Mouse (Mus musculus): Measurements from ENCODE around the gene Trafd1. TPM values are rescaled to one million over a fixed set of nuclear protein-coding genes. Genes with fewer than 3 reads are reported as not detected.
"Not testable (repeated sequence)": the region's sequence is repeated elsewhere in the genome, so short reads cannot be mapped to it uniquely, and the experiment has no call there.

Trafd1 gene
- polyA plus RNA-seq, 1 experiment from 2014 or later, result 64.5 TPM

DNA sequence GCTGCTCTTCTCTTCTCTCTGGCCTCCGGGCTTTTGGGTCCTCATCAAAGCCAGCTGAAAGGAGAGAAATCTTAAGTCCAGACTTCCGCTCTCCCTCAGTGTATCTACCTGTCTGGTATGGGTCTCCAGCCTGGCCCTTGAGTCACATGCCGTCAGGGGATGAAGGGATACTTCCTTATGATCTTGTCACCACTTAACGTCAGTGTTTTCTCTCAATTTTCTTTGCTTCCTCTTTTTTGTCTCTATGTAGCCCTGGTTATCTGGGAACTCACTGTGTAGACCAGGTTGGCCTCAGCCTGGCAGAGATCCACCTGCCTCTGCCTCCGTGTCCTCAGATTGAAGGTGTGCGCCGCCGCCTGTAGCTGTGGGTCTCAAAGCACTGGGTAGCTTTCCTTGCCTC lies 41.4 kb downstream of the Trafd1 start:
- Histone ChIP-seq H3K4me2 (no peak overlapping the region), H3K4me1 (replicated peaks) (no peaks in the 10 kb centered on the region), H3K9me3 (replicated peaks) (no peaks in the 10 kb centered on the region), H3K9ac (no peak overlapping the region), H3K36me3 (peaks cover 69% of the 10 kb centered on the region), H3K4me3 (no peak overlapping the region), H3K27me3 (no peaks in the 10 kb centered on the region), H3K27ac (no peak overlapping the region)
- WGBS, result 91% methylated on average over 8 of the region's 8 CpGs
- ATAC-seq (replicated peaks; ENCODE audit: insufficient number of reproducible peaks, insufficient read depth, low FRiP score, low read depth), result no peak

DNA sequence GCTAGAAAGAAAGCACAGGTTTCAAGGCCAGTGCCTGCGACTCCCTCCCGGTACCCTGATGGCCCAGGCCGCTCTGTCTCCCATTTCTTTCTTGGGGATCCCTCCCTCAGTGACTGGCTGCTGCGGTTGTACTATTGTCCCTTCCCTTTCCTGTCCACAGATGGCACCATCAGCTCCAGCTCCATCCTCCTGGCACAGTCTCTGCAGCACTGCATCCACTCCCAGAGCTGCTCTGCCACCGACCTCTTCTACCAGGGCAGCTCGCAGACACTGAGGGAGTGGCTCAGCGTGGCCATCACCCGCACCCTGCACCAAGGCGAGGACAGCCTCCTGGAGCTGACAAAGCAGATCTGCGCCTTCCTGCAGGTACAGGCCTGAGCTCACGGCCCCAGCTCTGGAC lies 42.9 kb downstream of the Trafd1 start:
- Histone ChIP-seq H3K4me1 (replicated peaks) (no peaks in the 10 kb centered on the region), H3K4me3 (no peak overlapping the region), H3K27me3 (no peaks in the 10 kb centered on the region), H3K9ac (no peak overlapping the region), H3K36me3 (peaks cover 74% of the 10 kb centered on the region), H3K9me3 (replicated peaks) (no peaks in the 10 kb centered on the region), H3K4me2 (no peak overlapping the region), H3K27ac (no peak overlapping the region)
- 89% methylated on average over 11 of the region's 11 CpGs for WGBS
- no peak for ATAC-seq (replicated peaks; ENCODE audit: insufficient number of reproducible peaks, insufficient read depth, low FRiP score, low read depth)

DNA sequence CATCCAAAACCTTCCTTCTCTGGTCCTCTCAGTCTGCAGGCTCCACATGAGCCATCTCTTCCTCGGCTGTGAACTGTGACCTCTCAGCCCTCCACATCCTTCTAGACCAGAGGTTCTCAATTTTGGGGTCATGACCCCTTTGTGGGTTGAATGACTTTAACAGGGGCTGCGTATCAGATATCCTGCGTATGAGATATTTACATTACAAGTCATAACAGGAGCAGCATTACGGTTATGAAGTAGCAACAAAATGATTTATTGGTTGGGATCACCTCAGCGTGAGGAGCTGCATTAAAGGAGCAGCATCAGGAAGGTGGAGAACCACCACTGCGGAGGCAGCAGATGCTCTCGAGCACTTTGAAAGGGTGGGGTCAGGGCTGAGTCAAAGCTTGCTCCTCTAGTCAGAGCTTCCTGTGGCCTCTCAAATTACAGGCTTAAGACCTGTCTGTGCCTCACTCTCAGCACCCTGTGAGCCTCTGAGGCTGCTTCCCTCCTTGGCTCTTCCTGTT lies 44.4 kb downstream of the Trafd1 start:
- no peaks in the 10 kb centered on the region for H3K4me1 ChIP-seq (replicated peaks)
- no peak overlapping the region for H3K4me2 ChIP-seq
- H3K9ac ChIP-seq, result no peak overlapping the region
- peaks cover 81% of the 10 kb centered on the region for H3K36me3 ChIP-seq
- no peaks in the 10 kb centered on the region for H3K9me3 ChIP-seq (replicated peaks)
- WGBS, result 46% methylated on average over 7 of the region's 7 CpGs
- no peak overlapping the region for H3K4me3 ChIP-seq
- no peak overlapping the region for H3K27ac ChIP-seq
- no peaks in the 10 kb centered on the region for H3K27me3 ChIP-seq
- no peak for ATAC-seq (replicated peaks; ENCODE audit: insufficient number of reproducible peaks, insufficient read depth, low FRiP score, low read depth)

DNA sequence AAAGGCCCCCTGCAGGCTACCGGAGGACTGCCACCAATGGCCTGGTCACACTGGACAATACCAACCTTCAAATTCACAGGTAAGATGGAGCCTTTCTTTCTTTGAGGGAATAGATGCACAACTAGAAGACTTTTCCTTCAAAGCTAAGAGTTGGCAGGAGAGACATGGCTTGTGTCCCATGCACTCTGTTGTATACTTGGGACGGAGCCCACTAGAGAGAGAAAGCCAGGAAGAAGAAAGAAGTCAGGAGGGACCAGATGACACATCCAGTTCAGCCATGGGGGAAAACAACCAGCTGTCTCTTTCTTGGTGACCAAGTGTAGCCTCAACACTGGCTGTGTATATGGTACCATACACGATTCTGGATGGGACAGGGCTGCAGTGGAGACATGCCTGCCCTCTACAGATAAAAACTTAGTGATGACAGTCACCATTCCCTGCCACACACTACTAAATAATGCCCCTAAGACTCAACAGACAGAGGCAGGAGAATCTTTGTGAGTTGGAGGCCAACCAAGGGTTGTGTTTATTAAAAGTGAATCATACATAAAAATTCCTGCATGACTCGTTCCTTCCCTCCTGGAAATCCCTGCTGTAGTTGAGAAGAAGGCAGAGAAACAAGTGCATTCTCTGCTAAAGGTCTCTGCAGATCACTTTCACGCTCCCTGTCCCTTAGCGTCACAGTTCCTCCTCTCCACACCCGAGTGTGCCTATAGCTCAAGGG lies 45.8 kb downstream of the Trafd1 start:
- peaks cover 79% of the 10 kb centered on the region for H3K36me3 ChIP-seq
- H3K27me3 ChIP-seq, result no peaks in the 10 kb centered on the region
- WGBS, result 82% methylated on average over 7 of the region's 7 CpGs
- no peak overlapping the region for H3K4me3 ChIP-seq
- H3K4me1 ChIP-seq (replicated peaks), result no peaks in the 10 kb centered on the region
- no peak overlapping the region for H3K27ac ChIP-seq
- no peaks in the 10 kb centered on the region for H3K9me3 ChIP-seq (replicated peaks)
- no peak overlapping the region for H3K9ac ChIP-seq
- no peak for ATAC-seq (replicated peaks; ENCODE audit: insufficient number of reproducible peaks, insufficient read depth, low FRiP score, low read depth)
- H3K4me2 ChIP-seq, result no peak overlapping the region

DNA sequence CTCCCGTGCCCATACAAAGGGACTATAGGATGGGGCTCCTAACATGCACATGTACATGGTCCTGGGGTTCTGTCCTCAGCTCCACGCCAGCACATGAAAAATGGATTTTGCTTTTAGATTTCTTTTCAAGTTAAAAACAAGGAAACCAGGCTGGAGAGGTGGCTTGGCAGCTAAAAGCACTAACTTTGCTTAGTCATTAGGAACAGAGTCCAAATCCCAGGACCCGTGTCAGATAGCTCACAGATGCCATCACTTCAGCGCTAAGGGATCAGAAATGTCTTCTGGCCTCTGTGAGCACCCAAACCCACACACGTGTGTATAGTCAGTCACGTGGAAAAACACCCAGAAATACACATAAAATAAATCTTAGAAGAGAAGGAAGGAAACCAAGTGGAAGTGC lies 48.7 kb downstream of the Trafd1 start:
- Histone ChIP-seq H3K27ac (no peak overlapping the region), H3K36me3 (peaks cover 78% of the 10 kb centered on the region), H3K9ac (no peak overlapping the region), H3K4me3 (no peak overlapping the region), H3K9me3 (replicated peaks) (no peaks in the 10 kb centered on the region), H3K4me2 (no peak overlapping the region), H3K27me3 (no peaks in the 10 kb centered on the region), H3K4me1 (replicated peaks) (no peaks in the 10 kb centered on the region)
- 91% methylated on average over 6 of the region's 6 CpGs for WGBS
- no peak for ATAC-seq (replicated peaks; ENCODE audit: insufficient number of reproducible peaks, insufficient read depth, low FRiP score, low read depth)

DNA sequence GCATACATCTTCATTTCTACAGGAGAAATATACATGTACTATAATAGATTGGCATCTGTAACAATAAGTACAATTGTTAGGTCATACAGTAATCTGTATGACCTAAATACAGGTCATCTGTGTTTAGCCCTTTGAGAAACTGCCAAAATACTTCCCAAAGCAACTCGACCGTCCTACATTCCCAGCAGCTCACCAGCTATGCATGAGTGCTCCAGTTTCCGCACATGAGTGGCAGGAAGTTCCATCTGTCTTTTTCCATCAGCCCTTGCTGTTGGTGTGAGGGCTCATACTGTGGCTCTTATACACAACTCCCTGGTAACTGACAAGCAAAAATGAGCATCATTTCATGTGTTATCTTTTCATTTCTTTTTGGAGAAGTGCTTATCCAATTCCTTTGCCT lies 49.4 kb downstream of the Trafd1 start:
- no peak overlapping the region for H3K4me3 ChIP-seq
- no peak overlapping the region for H3K27ac ChIP-seq
- H3K9ac ChIP-seq, result no peak overlapping the region
- H3K4me2 ChIP-seq, result no peak overlapping the region
- 61% methylated on average over 3 of the region's 3 CpGs for WGBS
- no peaks in the 10 kb centered on the region for H3K4me1 ChIP-seq (replicated peaks)
- H3K9me3 ChIP-seq (replicated peaks), result no peaks in the 10 kb centered on the region
- ATAC-seq (replicated peaks; ENCODE audit: insufficient number of reproducible peaks, insufficient read depth, low FRiP score, low read depth), result no peak
- H3K36me3 ChIP-seq, result peaks cover 84% of the 10 kb centered on the region
- H3K27me3 ChIP-seq, result no peaks in the 10 kb centered on the region

DNA sequence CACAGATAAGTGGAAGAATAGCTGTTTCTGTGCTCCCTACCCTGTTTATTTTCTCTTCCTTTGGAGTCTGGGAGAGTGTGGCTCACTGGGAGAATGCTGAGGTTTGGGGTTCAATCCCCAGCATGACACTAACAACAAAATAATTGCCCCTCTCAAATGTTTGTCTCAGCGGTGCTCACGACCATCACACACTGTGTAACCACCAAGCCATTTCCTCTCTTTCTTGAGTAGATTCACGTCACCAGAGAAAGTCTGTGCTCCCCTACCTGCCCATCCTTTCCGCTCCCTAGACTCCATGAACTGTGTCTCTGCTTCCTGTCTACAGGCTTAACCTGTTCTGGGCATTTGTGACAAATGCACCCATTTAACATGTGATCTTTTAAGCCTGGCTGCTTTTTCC lies 50.0 kb downstream of the Trafd1 start:
- Histone ChIP-seq H3K27me3 (no peaks in the 10 kb centered on the region), H3K36me3 (peaks cover 89% of the 10 kb centered on the region), H3K4me2 (no peak overlapping the region), H3K9me3 (replicated peaks) (no peaks in the 10 kb centered on the region), H3K4me3 (no peak overlapping the region), H3K27ac (no peak overlapping the region), H3K4me1 (replicated peaks) (no peaks in the 10 kb centered on the region), H3K9ac (no peak overlapping the region)
- WGBS, result 85% methylated on average over 4 of the region's 4 CpGs
- no peak for ATAC-seq (replicated peaks; ENCODE audit: insufficient number of reproducible peaks, insufficient read depth, low FRiP score, low read depth)

DNA sequence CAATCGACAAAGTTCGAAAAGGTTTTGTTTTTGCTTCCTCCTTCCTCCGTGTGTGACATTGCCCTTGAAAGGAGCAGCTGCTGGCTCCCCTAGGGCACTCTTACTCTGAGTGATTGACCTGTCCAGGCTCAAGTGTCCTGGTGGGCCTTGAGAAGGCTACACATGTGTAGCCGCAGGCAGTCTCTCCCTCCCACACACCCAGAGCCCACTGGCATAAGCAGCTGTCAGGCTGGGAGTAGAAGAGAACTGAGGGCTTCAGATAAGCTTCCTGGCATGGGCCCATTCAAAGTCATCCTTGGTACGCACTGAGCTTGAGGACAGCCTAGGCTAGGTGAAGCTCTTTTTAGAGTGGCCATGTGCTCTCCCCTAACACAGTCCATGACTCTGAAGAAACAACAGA lies 51.0 kb downstream of the Trafd1 start:
- H3K36me3 ChIP-seq, result peaks cover 87% of the 10 kb centered on the region
- 79% methylated on average over 5 of the region's 5 CpGs for WGBS
- no peak overlapping the region for H3K9ac ChIP-seq

DNA sequence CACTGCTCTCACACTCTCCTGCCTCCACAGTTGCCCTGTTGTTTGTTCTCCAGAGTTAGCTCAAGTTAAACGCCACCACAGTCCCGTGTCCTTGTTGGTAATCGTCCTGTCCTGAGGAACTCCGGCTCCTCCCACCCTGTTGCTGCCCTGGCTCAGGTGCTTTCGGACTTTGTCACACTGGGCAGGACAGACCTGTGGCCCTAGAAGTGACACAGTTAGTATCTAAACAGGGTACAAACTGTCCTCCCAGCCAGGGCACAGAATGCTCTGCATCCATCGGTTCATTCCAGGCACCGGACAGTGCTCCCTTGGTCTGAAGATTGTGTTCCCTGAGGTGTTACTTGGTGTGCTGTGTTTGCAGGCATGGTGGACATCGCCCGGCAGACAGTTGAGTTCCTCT lies 51.5 kb downstream of the Trafd1 start:
- Histone ChIP-seq H3K9me3 (replicated peaks) (no peaks in the 10 kb centered on the region), H3K4me3 (no peak overlapping the region), H3K27ac (no peak overlapping the region), H3K9ac (no peak overlapping the region), H3K4me1 (replicated peaks) (peaks cover 3% of the 10 kb centered on the region; the same call in 1 of the 2 replicates), H3K36me3 (peaks cover 87% of the 10 kb centered on the region), H3K4me2 (no peak overlapping the region), H3K27me3 (no peaks in the 10 kb centered on the region)
- no peak for ATAC-seq (replicated peaks; ENCODE audit: insufficient number of reproducible peaks, insufficient read depth, low FRiP score, low read depth)
- WGBS, result 91% methylated on average over 9 of the region's 9 CpGs

More for the DNA sequence above, 51.0 kb downstream of the Trafd1 start:
- H3K4me1 ChIP-seq (replicated peaks), result no peaks in the 10 kb centered on the region
- no peaks in the 10 kb centered on the region for H3K9me3 ChIP-seq (replicated peaks)
- no peaks in the 10 kb centered on the region for H3K27me3 ChIP-seq
- H3K4me3 ChIP-seq, result no peak overlapping the region
- no peak for ATAC-seq (replicated peaks; ENCODE audit: insufficient number of reproducible peaks, insufficient read depth, low FRiP score, low read depth)
- H3K27ac ChIP-seq, result no peak overlapping the region
- H3K4me2 ChIP-seq, result no peak overlapping the region

DNA sequence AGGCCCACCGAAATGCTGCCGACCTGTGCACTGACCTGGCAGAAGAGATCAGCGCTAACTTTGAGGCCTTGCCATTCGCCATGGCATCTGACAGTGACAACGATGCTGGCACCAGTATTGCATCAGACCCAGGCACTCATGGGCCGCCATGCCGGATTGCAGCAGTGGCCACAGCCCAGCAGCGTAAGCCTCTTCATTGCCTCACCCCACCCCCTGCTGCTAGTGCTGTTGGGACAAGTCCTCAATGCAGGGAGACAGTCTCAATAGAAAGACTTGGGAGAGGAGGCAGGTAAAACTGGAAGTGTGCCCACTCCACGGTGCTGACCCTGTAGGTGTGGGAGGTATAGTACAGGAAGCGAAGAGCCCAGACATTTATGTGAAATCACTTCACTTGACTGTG lies 53.7 kb downstream of the Trafd1 start:
- WGBS, result 94% methylated on average over 10 of the region's 10 CpGs
- Histone ChIP-seq H3K4me3 (no peak overlapping the region), H3K4me1 (replicated peaks) (peaks cover 3% of the 10 kb centered on the region; the same call in 1 of the 2 replicates), H3K27me3 (no peaks in the 10 kb centered on the region), H3K27ac (no peak overlapping the region), H3K9me3 (replicated peaks) (no peaks in the 10 kb centered on the region), H3K4me2 (no peak overlapping the region), H3K36me3 (peaks cover 84% of the 10 kb centered on the region), H3K9ac (no peak overlapping the region)
- ATAC-seq (replicated peaks; ENCODE audit: insufficient number of reproducible peaks, insufficient read depth, low FRiP score, low read depth), result no peak

DNA sequence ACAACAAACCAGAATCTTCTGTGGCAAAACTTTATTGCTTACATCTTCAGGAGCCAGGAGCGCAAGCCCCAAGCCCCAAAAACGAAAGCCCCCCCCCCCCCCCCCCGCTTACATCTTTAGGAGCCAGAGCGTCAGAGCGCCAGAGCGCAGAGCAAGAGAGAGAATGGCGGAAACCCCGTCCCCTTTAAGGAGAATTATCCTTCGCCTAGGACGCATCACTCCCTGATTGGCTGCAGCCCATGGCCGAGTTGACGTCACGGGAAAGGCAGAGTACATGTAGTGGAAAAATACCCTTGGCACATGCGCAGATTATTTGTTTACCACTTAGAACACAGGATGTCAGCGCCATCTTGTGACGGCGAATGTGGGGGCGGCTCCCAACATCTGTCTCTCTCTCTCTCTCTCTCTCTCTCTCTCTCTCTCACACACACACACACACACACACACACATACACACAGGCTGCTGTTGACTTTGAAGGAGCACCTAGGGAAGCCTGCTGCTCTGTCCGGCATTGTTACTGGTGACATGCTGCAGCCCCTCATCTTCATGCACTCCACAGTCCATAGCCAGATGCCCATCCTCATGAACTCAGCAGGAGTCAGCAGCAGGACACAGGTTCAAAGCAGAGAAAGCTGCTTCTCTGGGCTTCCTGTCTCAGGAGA lies 55.1 kb downstream of the Trafd1 start:
- WGBS, result 69% methylated on average over 13 of the region's 19 CpGs
- not testable (repeated sequence) for H3K9ac ChIP-seq

More for the DNA sequence above, 55.1 kb downstream of the Trafd1 start:
- H3K9me3 ChIP-seq (replicated peaks); H3K27me3 ChIP-seq; ATAC-seq (replicated peaks; ENCODE audit: insufficient number of reproducible peaks, insufficient read depth, low FRiP score, low read depth); H3K4me1 ChIP-seq (replicated peaks): not testable (repeated sequence)
- Histone ChIP-seq H3K27ac (peak overlapping the region; percentile 64), H3K36me3 (peaks cover 83% of the 10 kb centered on the region), H3K4me2 (peak overlapping the region; percentile 51), H3K4me3 (peak overlapping the region; percentile 36)

All from heart, embryonic 15.5 days (tissue).